ENCODE assay signal across 9 mouse cellular contexts in genomic region chr16:18620201-18620600, GRCm38 (mm10). TPM values are rescaled to one million over a fixed set of nuclear protein-coding genes. Genes with fewer than 3 reads are reported as not detected.
DNase-seq lines count a peak whose midpoint lies in the region; ATAC-seq and TF ChIP-seq lines count a peak whose summit lies in the region.
"Had no signal": no experiment of that assay in that cellular context is flagged by ENCODE, and none has a peak within 500 bp of the region (broad histone marks: within the 10 kb centered on the region; RNA-seq: fewer than 3 reads in every experiment).

No protein-coding gene starts in this region.

- peak; percentile 86 for DNase-seq in heart, adult 11 months
- DNase-seq in heart, adult 18-20 months = no peak
- no peak for DNase-seq in liver, embryonic 11.5 days (ENCODE audit: low spot score)
- DNase-seq in liver (no peak), adipocyte (ENCODE audit: low spot score) (no peak)
- no peak for DNase-seq in forebrain, postnatal 0 days
- DNase-seq in midbrain, postnatal 0 days (ENCODE audit: low spot score) = peak; percentile 29
- DNase-seq in natural killer cell, adult 2 months (ENCODE audit: low spot score in 2 of 2) = no peak
- DNase-seq: B cell, adult 2 months had no signal

- no peak for TF ChIP-seq CTCF in forebrain, postnatal 0 days (IDR thresholded peaks at IDR 0.05; ENCODE audit: low read depth)
- TF ChIP-seq CTCF in midbrain, postnatal 0 days (IDR thresholded peaks at IDR 0.05) = no peak

- H3K27me3 ChIP-seq in liver, embryonic 11.5 days (replicated peaks; ENCODE audit: control insufficient read depth, insufficient read depth, low read length) = peaks cover 82% of the 10 kb centered on the region
- H3K27me3 ChIP-seq in forebrain, postnatal 0 days (ENCODE audit: insufficient read depth, low read length) = peaks cover 22% of the 10 kb centered on the region
- H3K27me3 ChIP-seq in midbrain, postnatal 0 days (ENCODE audit: insufficient read depth, low read length) = peaks cover 40% of the 10 kb centered on the region

- H3K9me3 ChIP-seq in liver, embryonic 11.5 days (ENCODE audit: control insufficient read depth, low read length) = no peaks in the 10 kb centered on the region
- H3K9me3 ChIP-seq in forebrain, postnatal 0 days (ENCODE audit: low read length) = no peaks in the 10 kb centered on the region
- H3K9me3 ChIP-seq in midbrain, postnatal 0 days (ENCODE audit: low read length) = no peaks in the 10 kb centered on the region

- H3K4me2 ChIP-seq in liver, embryonic 11.5 days = peak overlapping the region; percentile 78
- H3K4me2 ChIP-seq in forebrain, postnatal 0 days (ENCODE audit: low read depth) = peak overlapping the region; percentile 67; the same call in 1 of the 2 replicates
- H3K4me2 ChIP-seq in midbrain, postnatal 0 days (ENCODE audit: low read depth, low read length, poor library complexity, severe bottlenecking) = peak overlapping the region; percentile 63; the same call in 1 of the 2 replicates

- no peak overlapping the region for H3K27ac ChIP-seq in liver, embryonic 11.5 days (ENCODE audit: low read depth, low read length)
- H3K27ac ChIP-seq in forebrain, postnatal 0 days (ENCODE audit: low read depth, low read length) = no peak overlapping the region
- H3K27ac ChIP-seq in midbrain, postnatal 0 days (ENCODE audit: low read depth, low read length) = no peak overlapping the region

- no peak for ATAC-seq in liver, embryonic 11.5 days (replicated peaks; ENCODE audit: low FRiP score)
- ATAC-seq in forebrain, postnatal 0 days = peak; percentile 7; the same call in 1 of the 2 replicates
- ATAC-seq in midbrain, postnatal 0 days (ENCODE audit: low FRiP score) = no peak

- H3K4me1 ChIP-seq in liver, embryonic 11.5 days (replicated peaks; ENCODE audit: control insufficient read depth, insufficient read depth, low read length) = peaks cover 18% of the 10 kb centered on the region
- no peaks in the 10 kb centered on the region for H3K4me1 ChIP-seq in forebrain, postnatal 0 days (ENCODE audit: insufficient read depth)
- H3K4me1 ChIP-seq in midbrain, postnatal 0 days (ENCODE audit: insufficient read depth, low read length) = no peaks in the 10 kb centered on the region; the same call in 1 of the 2 replicates

- no peaks in the 10 kb centered on the region for H3K36me3 ChIP-seq in liver, embryonic 11.5 days (ENCODE audit: control insufficient read depth, insufficient read depth, low read length)
- peaks cover 42% of the 10 kb centered on the region for H3K36me3 ChIP-seq in forebrain, postnatal 0 days (ENCODE audit: insufficient read depth)
- peaks cover 29% of the 10 kb centered on the region for H3K36me3 ChIP-seq in midbrain, postnatal 0 days (ENCODE audit: insufficient read depth, low read length)

- no peak overlapping the region for H3K9ac ChIP-seq in liver, embryonic 11.5 days (ENCODE audit: low read depth, low read length)
- H3K9ac ChIP-seq in forebrain, postnatal 0 days = 0 out of 2 replicates have a peak overlapping the region, but pooled peaks have one; percentile 37
- H3K9ac ChIP-seq in midbrain, postnatal 0 days (replicated peaks; ENCODE audit: low read length, poor library complexity, severe bottlenecking) = no peak overlapping the region

- 32% methylated on average over 6 of the region's 6 CpGs for WGBS in liver, embryonic 11.5 days
- WGBS in forebrain, postnatal 0 days = 22% methylated on average over 6 of the region's 6 CpGs
- 33% methylated on average over 6 of the region's 6 CpGs for WGBS in midbrain, postnatal 0 days

- no peak overlapping the region; the same call in 1 of the 2 replicates for H3K4me3 ChIP-seq in liver, embryonic 11.5 days (ENCODE audit: low read depth, low read length)
- H3K4me3 ChIP-seq in forebrain, postnatal 0 days (ENCODE audit: low read depth, low read length) = 0 out of 2 replicates have a peak overlapping the region, but pooled peaks have one; percentile 32
- peak overlapping the region; percentile 30 for H3K4me3 ChIP-seq in midbrain, postnatal 0 days (ENCODE audit: low read depth, low read length)

RNA-seq across cellular contexts. Expression of gene Gp1bb, which starts 2.0 kb away (rescaled TPM):
- total RNA-seq in heart, adult 18-20 months (2021) = under 1 TPM; 0.27 to 0.67 TPM
- 42.4 and 46.3 TPM in 2 replicates for polyA plus RNA-seq in liver, embryonic 11.5 days (2014; fragmentation: Nextera tagmentation; extraction: Ambion mirVana)
- total RNA-seq in forebrain, postnatal 0 days (2014; rRNA removed) = 34.1 and 34.2 TPM in 2 replicates
- polyA plus RNA-seq in forebrain, postnatal 0 days (2015; fragmentation: Nextera tagmentation; extraction: Ambion mirVana) = 9.4 and 11.4 TPM in 2 replicates
- total RNA-seq in midbrain, postnatal 0 days (2014; rRNA removed) = 28.6 and 39.4 TPM in 2 replicates
- polyA plus RNA-seq in midbrain, postnatal 0 days (2015; fragmentation: Nextera tagmentation; extraction: Ambion mirVana) = 11.6 and 11.9 TPM in 2 replicates

RNA-seq across cellular contexts. Expression of gene Gm49601, which starts 6.0 kb away (rescaled TPM):
- 1 to 10 TPM in 1 of 2 experiments, under 1 TPM in 1; 0.15 to 1.1 TPM for total RNA-seq in heart, adult 18-20 months (2021)
- not detected in 2 replicates for polyA plus RNA-seq in liver, embryonic 11.5 days (2014; fragmentation: Nextera tagmentation; extraction: Ambion mirVana)
- total RNA-seq in forebrain, postnatal 0 days (2014; rRNA removed) = 32.7 and 33.4 TPM in 2 replicates
- polyA plus RNA-seq in forebrain, postnatal 0 days (2015; fragmentation: Nextera tagmentation; extraction: Ambion mirVana) = 3.6 and 4.9 TPM in 2 replicates
- total RNA-seq in midbrain, postnatal 0 days (2014; rRNA removed) = 14.2 and 33.6 TPM in 2 replicates
- 3.4 and 7.0 TPM in 2 replicates for polyA plus RNA-seq in midbrain, postnatal 0 days (2015; fragmentation: Nextera tagmentation; extraction: Ambion mirVana)

RNA-seq across cellular contexts. Expression of gene Sept5, which starts 9.6 kb away (rescaled TPM):
- total RNA-seq in heart, adult 18-20 months (2021) = 1 to 10 TPM; 3.9 to 4.1 TPM
- polyA plus RNA-seq in liver, embryonic 11.5 days (2014; fragmentation: Nextera tagmentation; extraction: Ambion mirVana) = 6.0 and 6.2 TPM in 2 replicates
- 372 and 373 TPM in 2 replicates for total RNA-seq in forebrain, postnatal 0 days (2014; rRNA removed)
- polyA plus RNA-seq in forebrain, postnatal 0 days (2015; fragmentation: Nextera tagmentation; extraction: Ambion mirVana) = 265 and 267 TPM in 2 replicates
- total RNA-seq in midbrain, postnatal 0 days (2014; rRNA removed) = 376 and 407 TPM in 2 replicates
- 247 and 258 TPM in 2 replicates for polyA plus RNA-seq in midbrain, postnatal 0 days (2015; fragmentation: Nextera tagmentation; extraction: Ambion mirVana)

RNA-seq across cellular contexts. Expression of gene Tbx1, which starts 29.7 kb away (rescaled TPM):
- 1 to 10 TPM; 1.1 to 1.3 TPM for total RNA-seq in heart, adult 18-20 months (2021)
- 0.17 and 0.43 TPM in 2 replicates for polyA plus RNA-seq in liver, embryonic 11.5 days (2014; fragmentation: Nextera tagmentation; extraction: Ambion mirVana)
- 0.71 and 1.2 TPM in 2 replicates for total RNA-seq in forebrain, postnatal 0 days (2014; rRNA removed)
- 0.70 and 0.90 TPM in 2 replicates for polyA plus RNA-seq in forebrain, postnatal 0 days (2015; fragmentation: Nextera tagmentation; extraction: Ambion mirVana)
- 0.52 and 1.3 TPM in 2 replicates for total RNA-seq in midbrain, postnatal 0 days (2014; rRNA removed)
- 0.70 and 0.81 TPM in 2 replicates for polyA plus RNA-seq in midbrain, postnatal 0 days (2015; fragmentation: Nextera tagmentation; extraction: Ambion mirVana)

Comparison
In these comparisons a context has a peak if more than half of its experiments do, and no peak if none do; other contexts are left out.
1. DNase-seq: peak in heart, adult 11 months (single experiment) and midbrain, postnatal 0 days (single experiment); none in heart, adult 18-20 months (0 of 2), liver, embryonic 11.5 days (single experiment), liver (single experiment), forebrain, postnatal 0 days (single experiment), adipocyte (single experiment) and natural killer cell, adult 2 months (0 of 2).
2. RNA of gene Gp1bb, which starts 2.0 kb away (total RNA-seq): 34.1 to 34.2 TPM in forebrain, postnatal 0 days and 28.6 to 39.4 TPM in midbrain, postnatal 0 days; 0.27 to 0.67 TPM in heart, adult 18-20 months; every median in the first group is over 10 times any median in the second.
3. RNA of gene Sept5, which starts 9.6 kb away (total RNA-seq): 376 to 407 TPM in midbrain, postnatal 0 days and 372 to 373 TPM in forebrain, postnatal 0 days; 3.9 to 4.1 TPM in heart, adult 18-20 months; every median in the first group is over 10 times any median in the second.
4. Peak in every context shown above with its lines, with median percentiles within 50 percentile points of each other: H3K4me2 ChIP-seq.